Mouse (Mus musculus): Measurements from ENCODE around the gene Zbtb44. TPM values are rescaled to one million over a fixed set of nuclear protein-coding genes. Genes with fewer than 3 reads are reported as not detected.

Gene Zbtb44
- polyA plus RNA-seq, 1 experiment, result 6.3 TPM

- no peak for DNase-seq (ENCODE audit: low read depth)
Measured at GRCm38 (mm10) chr9:31115586-31115985, 85.1 kb downstream of the Zbtb44 start.

GRCm38 (mm10) chr9:31117088-31117487 is 86.6 kb downstream of the Zbtb44 start:
- no peak for DNase-seq (ENCODE audit: low read depth)

- DNase-seq (ENCODE audit: low read depth), result no peak
Measured at GRCm38 (mm10) chr9:31117488-31117887, 87.0 kb downstream of the Zbtb44 start.

GRCm38 (mm10) chr9:31118520-31119298 is 88.3 kb downstream of the Zbtb44 start:
- no peak for DNase-seq (ENCODE audit: low read depth)

GRCm38 (mm10) chr9:31119405-31119804 is 89.0 kb downstream of the Zbtb44 start:
- DNase-seq (ENCODE audit: low read depth), result no peak

- DNase-seq (ENCODE audit: low read depth), result no peak
Measured at GRCm38 (mm10) chr9:31119882-31120532, 89.6 kb downstream of the Zbtb44 start.

GRCm38 (mm10) chr9:31120533-31120915 is 90.1 kb downstream of the Zbtb44 start:
- DNase-seq (ENCODE audit: low read depth), result no peak

GRCm38 (mm10) chr9:31122464-31123030 is 92.1 kb downstream of the Zbtb44 start:
- DNase-seq (ENCODE audit: low read depth), result no peak

Other genes with a start within 250 kb of the Zbtb44 start
- gene Adamts15, start 108.2 kb upstream of the Zbtb44 start, polyA plus RNA-seq (2012; rRNA removed), result 12.3 and 18.9 TPM in 2 replicates
- gene Adamts8, start 88.1 kb upstream of the Zbtb44 start, polyA plus RNA-seq (2012; rRNA removed), result 1.2 and 1.9 TPM in 2 replicates
- 88.9 and 116 TPM in 2 replicates for gene St14, start 101.2 kb downstream of the Zbtb44 start, polyA plus RNA-seq (2012; rRNA removed)
- 607 and 890 TPM in 2 replicates for gene Aplp2, start 181.2 kb downstream of the Zbtb44 start, polyA plus RNA-seq (2012; rRNA removed)
- 6.3 and 6.9 TPM in 2 replicates for gene Prdm10, start 249.9 kb downstream of the Zbtb44 start, polyA plus RNA-seq (2012; rRNA removed)